Comparison of ENCODE assay signal across 19 mouse cellular contexts in genomic region chr5:137718020-137718790, GRCm38 (mm10). TPM values are rescaled to one million over a fixed set of nuclear protein-coding genes. Genes with fewer than 3 reads are reported as not detected.
DNase-seq lines count a peak whose midpoint lies in the region; ATAC-seq lines count a peak whose summit lies in the region.
"Had no signal": no experiment of that assay in that cellular context is flagged by ENCODE, and none has a peak within 500 bp of the region (broad histone marks: within the 10 kb centered on the region; RNA-seq: fewer than 3 reads in every experiment).

No protein-coding gene starts in this region.

- H3K4me2 ChIP-seq in liver, embryonic 13.5 days = peak overlapping the region; percentile 33; the same call in 1 of the 2 replicates
- H3K4me2 ChIP-seq in hindbrain, embryonic 16.5 days (ENCODE audit: low read length) = no peak overlapping the region
- H3K4me2 ChIP-seq: embryonic facial prominence, embryonic 13.5 days; hindbrain, embryonic 13.5 days; neural tube, embryonic 13.5 days had no signal

- 36% methylated on average over 8 of the region's 8 CpGs for WGBS in liver, embryonic 13.5 days (ENCODE audit: insufficient replicate concordance)
- WGBS in hindbrain, embryonic 16.5 days = 57% methylated on average over 8 of the region's 8 CpGs

- H3K9ac ChIP-seq in liver, embryonic 13.5 days = no peak overlapping the region
- no peak overlapping the region for H3K9ac ChIP-seq in hindbrain, embryonic 16.5 days (ENCODE audit: low read depth, low read length)
- H3K9ac ChIP-seq: embryonic facial prominence, embryonic 13.5 days; hindbrain, embryonic 13.5 days; neural tube, embryonic 13.5 days had no signal

- no peaks in the 10 kb centered on the region for H3K9me3 ChIP-seq in liver, embryonic 13.5 days (replicated peaks)
- no peaks in the 10 kb centered on the region for H3K9me3 ChIP-seq in hindbrain, embryonic 16.5 days (ENCODE audit: control insufficient read depth, low read length)
- H3K9me3 ChIP-seq: embryonic facial prominence, embryonic 13.5 days; hindbrain, embryonic 13.5 days; neural tube, embryonic 13.5 days had no signal

- DNase-seq in liver, embryonic 13.5 days = no peak
- no peak for DNase-seq in liver
- DNase-seq in ovary, postnatal 14 days (ENCODE audit: low spot score) = no peak
- DNase-seq in left cerebral cortex, adult 9 months (ENCODE audit: low spot score in 2 of 2) = no peak
- DNase-seq: cerebellum, adult 11 months; cerebellum, postnatal 36 days; gastrocnemius, postnatal 14 days; kidney, adult 18-20 months; kidney, postnatal 14 days; lung, postnatal 4 days had no signal

- no peaks in the 10 kb centered on the region for H3K36me3 ChIP-seq in liver, embryonic 13.5 days
- no peaks in the 10 kb centered on the region for H3K36me3 ChIP-seq in hindbrain, embryonic 16.5 days (ENCODE audit: control insufficient read depth, insufficient read depth, low read length)
- H3K36me3 ChIP-seq: embryonic facial prominence, embryonic 13.5 days; hindbrain, embryonic 13.5 days; neural tube, embryonic 13.5 days had no signal

- H3K4me1 ChIP-seq in liver, embryonic 13.5 days (replicated peaks) = peaks cover 31% of the 10 kb centered on the region
- H3K4me1 ChIP-seq in hindbrain, embryonic 16.5 days (ENCODE audit: control insufficient read depth, insufficient read depth, low read depth, low read length) = no peaks in the 10 kb centered on the region

- peaks cover 20% of the 10 kb centered on the region for H3K27me3 ChIP-seq in liver, embryonic 13.5 days
- H3K27me3 ChIP-seq in hindbrain, embryonic 16.5 days (replicated peaks; ENCODE audit: control insufficient read depth, insufficient read depth, low read length) = no peaks in the 10 kb centered on the region
- H3K27me3 ChIP-seq: embryonic facial prominence, embryonic 13.5 days; neural tube, embryonic 13.5 days; Patski had no signal

- no peak for ATAC-seq in liver, embryonic 13.5 days (ENCODE audit: low read depth)
- ATAC-seq in CD4-positive, CD25-positive, alpha-beta regulatory T cell, adult 4 months = peak; percentile 93
- peak; percentile 71 for ATAC-seq in granulocyte monocyte progenitor cell, adult 5-6 weeks (replicated peaks; ENCODE audit: poor library complexity, severe bottlenecking)
- ATAC-seq in monocyte, adult 5-6 weeks (replicated peaks; ENCODE audit: insufficient number of reproducible peaks, low FRiP score, low TSS enrichment, poor library complexity, severe bottlenecking) = peak; percentile 89
- ATAC-seq in hindbrain, embryonic 16.5 days = no peak
- ATAC-seq: midbrain, embryonic 16.5 days; Patski had no signal

- H3K27ac ChIP-seq in liver, embryonic 13.5 days = no peak overlapping the region
- H3K27ac ChIP-seq in hindbrain, embryonic 16.5 days (ENCODE audit: low read depth, low read length) = no peak overlapping the region
- H3K27ac ChIP-seq: embryonic facial prominence, embryonic 13.5 days; hindbrain, embryonic 13.5 days; neural tube, embryonic 13.5 days had no signal

- no peak overlapping the region for H3K4me3 ChIP-seq in liver, embryonic 13.5 days (replicated peaks)
- H3K4me3 ChIP-seq in hindbrain, embryonic 16.5 days (ENCODE audit: low read length) = no peak overlapping the region
- H3K4me3 ChIP-seq: embryonic facial prominence, embryonic 13.5 days; hindbrain, embryonic 13.5 days; neural tube, embryonic 13.5 days had no signal

RNA-seq across cellular contexts. Expression of gene Nyap1, which starts 23.2 kb away (rescaled TPM):
- 0.17 and 0.19 TPM in 2 replicates for polyA plus RNA-seq in liver, embryonic 13.5 days (2015; fragmentation: Nextera tagmentation; extraction: Ambion mirVana)
- under 1 TPM in 1 of 2 experiments, not detected in 1; 0.11 TPM for polyA plus RNA-seq in CD4-positive, CD25-positive, alpha-beta regulatory T cell, adult 4 months (2017; shearing (Covaris generic))
- not detected in 2 replicates for total RNA-seq in granulocyte monocyte progenitor cell, adult 5-6 weeks (2014; fragmentation: Nextera tagmentation)
- total RNA-seq in granulocyte monocyte progenitor cell, adult 5-6 weeks (2017) = not detected in 2 replicates
- total RNA-seq in monocyte, adult 5-6 weeks (2017) = 0.19 to 1.2 TPM (median 0.43 TPM) in 3 replicates
- 44.0 and 50.2 TPM in 2 replicates for polyA plus RNA-seq in hindbrain, embryonic 16.5 days (2015; fragmentation: Nextera tagmentation; extraction: Ambion mirVana)

RNA-seq across cellular contexts. Expression of gene Tsc22d4, which starts 27.3 kb away (rescaled TPM):
- 66.8 and 69.1 TPM in 2 replicates for polyA plus RNA-seq in liver, embryonic 13.5 days (2015; fragmentation: Nextera tagmentation; extraction: Ambion mirVana)
- polyA plus RNA-seq in CD4-positive, CD25-positive, alpha-beta regulatory T cell, adult 4 months (2017; shearing (Covaris generic)) = 10 to 100 TPM; 49.6 to 62.4 TPM
- 71.5 and 78.5 TPM in 2 replicates for total RNA-seq in granulocyte monocyte progenitor cell, adult 5-6 weeks (2014; fragmentation: Nextera tagmentation)
- total RNA-seq in granulocyte monocyte progenitor cell, adult 5-6 weeks (2017) = 57.5 and 74.8 TPM in 2 replicates
- total RNA-seq in monocyte, adult 5-6 weeks (2017) = 65.2 to 107 TPM (median 70.0 TPM) in 3 replicates
- 101 and 150 TPM in 2 replicates for polyA plus RNA-seq in hindbrain, embryonic 16.5 days (2015; fragmentation: Nextera tagmentation; extraction: Ambion mirVana)

RNA-seq across cellular contexts. Expression of gene Agfg2, which starts 33.7 kb away (rescaled TPM):
- 32.1 and 37.8 TPM in 2 replicates for polyA plus RNA-seq in liver, embryonic 13.5 days (2015; fragmentation: Nextera tagmentation; extraction: Ambion mirVana)
- 10 to 100 TPM; 14.3 to 15.7 TPM for polyA plus RNA-seq in CD4-positive, CD25-positive, alpha-beta regulatory T cell, adult 4 months (2017; shearing (Covaris generic))
- total RNA-seq in granulocyte monocyte progenitor cell, adult 5-6 weeks (2014; fragmentation: Nextera tagmentation) = 13.7 and 15.0 TPM in 2 replicates
- total RNA-seq in granulocyte monocyte progenitor cell, adult 5-6 weeks (2017) = 10.7 and 13.9 TPM in 2 replicates
- 7.7 to 11.8 TPM (median 9.0 TPM) in 3 replicates for total RNA-seq in monocyte, adult 5-6 weeks (2017)
- polyA plus RNA-seq in hindbrain, embryonic 16.5 days (2015; fragmentation: Nextera tagmentation; extraction: Ambion mirVana) = 20.1 and 21.7 TPM in 2 replicates

Comparison
In these comparisons a context has a peak if more than half of its experiments do, and no peak if none do; other contexts are left out.
1. ATAC-seq: peak in CD4-positive, CD25-positive, alpha-beta regulatory T cell, adult 4 months (single experiment), granulocyte monocyte progenitor cell, adult 5-6 weeks (single experiment) and monocyte, adult 5-6 weeks (single experiment); none in liver, embryonic 13.5 days (single experiment) and hindbrain, embryonic 16.5 days (single experiment).
2. RNA of gene Nyap1, which starts 23.2 kb away (polyA plus RNA-seq): 44.0 to 50.2 TPM in hindbrain, embryonic 16.5 days; 0.17 to 0.19 TPM in liver, embryonic 13.5 days and 0.11 TPM in CD4-positive, CD25-positive, alpha-beta regulatory T cell, adult 4 months; every median in the first group is over 10 times any median in the second.